Comparison of ENCODE assay signal across 7 mouse cellular contexts in the genomic region with DNA sequence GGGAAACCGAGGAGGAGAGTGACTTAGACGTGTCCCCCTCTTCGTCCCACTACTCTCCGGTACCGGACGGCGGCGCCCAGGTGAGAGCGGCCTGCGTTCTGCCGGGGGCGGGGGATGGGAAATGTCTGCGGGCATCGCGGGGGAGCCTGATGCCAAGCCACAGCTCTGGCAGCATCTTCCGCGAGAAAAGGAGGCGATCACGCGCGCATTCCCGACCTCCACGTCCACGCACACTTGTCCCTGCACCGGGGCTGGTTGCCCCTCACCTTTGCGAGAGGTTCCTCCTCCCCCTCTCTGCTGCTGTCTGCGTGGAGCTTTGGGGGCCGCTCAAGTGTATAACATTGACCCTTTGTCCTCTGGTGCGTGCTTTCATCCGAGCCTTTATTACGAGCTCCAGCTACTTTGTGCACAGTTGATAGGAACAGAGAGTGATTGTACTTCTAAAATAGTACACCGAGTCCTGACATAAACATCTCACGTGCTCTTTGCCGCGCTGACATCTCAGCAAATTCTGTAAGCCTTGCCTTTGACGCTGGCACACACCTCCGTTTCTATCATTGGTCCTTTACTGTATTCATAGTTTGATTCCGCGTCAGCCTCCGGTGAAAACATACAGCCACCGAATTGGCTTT. TPM values are rescaled to one million over a fixed set of nuclear protein-coding genes. Genes with fewer than 3 reads are reported as not detected.
A peak's percentile ranks its signal among the peaks of the same experiment; 100 is the strongest.
DNase-seq lines count a peak whose midpoint lies in the region; ATAC-seq and TF ChIP-seq lines count a peak whose summit lies in the region.

No protein-coding gene starts in this region.

- DNase-seq in A20 (ENCODE audit: low read depth, low spot score), result peak; percentile 65
- DNase-seq in CD8-positive naive resting alpha-beta T cell, adult 2 months (ENCODE audit: low read depth in 2 of 2, low spot score in 2 of 2), result peak; percentile 42 to 46
- DNase-seq in embryonic facial prominence, embryonic 10.5 days (ENCODE audit: low spot score), result no peak
- peak; percentile 67 for DNase-seq in liver, adult 2 months (ENCODE audit: extremely low read depth, low read depth, low spot score)
- DNase-seq in B cell, adult 2 months, result no peak

- H3K4me1 ChIP-seq in embryonic facial prominence, embryonic 10.5 days, result peaks cover 15% of the 10 kb centered on the region
- peaks cover 25% of the 10 kb centered on the region for H3K4me1 ChIP-seq in hindbrain, embryonic 13.5 days (replicated peaks)
- H3K4me1 ChIP-seq in liver, adult 2 months (ENCODE audit: control insufficient read depth, insufficient read depth, low read length), result peaks cover 4% of the 10 kb centered on the region; the same call in 1 of the 2 replicates
- H3K4me1 ChIP-seq in neural tube, embryonic 15.5 days, result peaks cover 31% of the 10 kb centered on the region

- no peaks in the 10 kb centered on the region for H3K9me3 ChIP-seq in embryonic facial prominence, embryonic 10.5 days
- H3K9me3 ChIP-seq in hindbrain, embryonic 13.5 days, result no peaks in the 10 kb centered on the region
- no peaks in the 10 kb centered on the region for H3K9me3 ChIP-seq in neural tube, embryonic 15.5 days (replicated peaks)

- peaks cover 36% of the 10 kb centered on the region for H3K36me3 ChIP-seq in embryonic facial prominence, embryonic 10.5 days (replicated peaks)
- peaks cover 18% of the 10 kb centered on the region for H3K36me3 ChIP-seq in hindbrain, embryonic 13.5 days
- peaks cover 8% of the 10 kb centered on the region; the same call in 1 of the 2 replicates for H3K36me3 ChIP-seq in liver, adult 2 months (ENCODE audit: control insufficient read depth, insufficient read depth, low read length)
- H3K36me3 ChIP-seq in neural tube, embryonic 15.5 days, result peaks cover 20% of the 10 kb centered on the region; the same call in 1 of the 2 replicates

- peak overlapping the region; percentile 94 for H3K9ac ChIP-seq in hindbrain, embryonic 13.5 days
- peak overlapping the region; percentile 85 for H3K9ac ChIP-seq in liver, adult 2 months (ENCODE audit: low read depth, low read length)
- peak overlapping the region; percentile 86 for H3K9ac ChIP-seq in neural tube, embryonic 15.5 days (replicated peaks)

- H3K79me2 ChIP-seq in liver, adult 2 months (ENCODE audit: control insufficient read depth, insufficient read depth, low read length), result peaks cover 2% of the 10 kb centered on the region; the same call in 1 of the 2 replicates

- ATAC-seq in hindbrain, embryonic 13.5 days (ENCODE audit: low FRiP score), result peak; percentile 68
- ATAC-seq in neural tube, embryonic 15.5 days (ENCODE audit: low FRiP score), result peak; percentile 74

- peak overlapping the region; percentile 64 for H3K4me2 ChIP-seq in hindbrain, embryonic 13.5 days
- peak overlapping the region; percentile 77 for H3K4me2 ChIP-seq in neural tube, embryonic 15.5 days

- TF ChIP-seq POLR2A in liver, adult 2 months (IDR thresholded peaks at IDR 0.05; ENCODE audit: extremely low read depth, insufficient read depth, low read length), result no peak

- 1% methylated on average over 41 of the region's 41 CpGs for WGBS in embryonic facial prominence, embryonic 10.5 days
- WGBS in hindbrain, embryonic 13.5 days, result under 1% methylated on average over 41 of the region's 41 CpGs
- under 1% methylated on average over 38 of the region's 41 CpGs for WGBS in liver, adult 2 months
- under 1% methylated on average over 41 of the region's 41 CpGs for WGBS in neural tube, embryonic 15.5 days

- H3K4me3 ChIP-seq in embryonic facial prominence, embryonic 10.5 days, result peak overlapping the region; percentile 97
- H3K4me3 ChIP-seq in hindbrain, embryonic 13.5 days, result peak overlapping the region; percentile 94
- H3K4me3 ChIP-seq in liver, adult 2 months (ENCODE audit: insufficient read depth, low read depth, low read length), result peak overlapping the region; percentile 89
- peak overlapping the region; percentile 86 for H3K4me3 ChIP-seq in neural tube, embryonic 15.5 days (replicated peaks)

- H3K27me3 ChIP-seq in embryonic facial prominence, embryonic 10.5 days (replicated peaks; ENCODE audit: low read depth, poor library complexity, severe bottlenecking), result no peaks in the 10 kb centered on the region
- H3K27me3 ChIP-seq in hindbrain, embryonic 13.5 days, result no peaks in the 10 kb centered on the region
- H3K27me3 ChIP-seq in liver, adult 2 months (ENCODE audit: control insufficient read depth, insufficient read depth, low read length), result no peaks in the 10 kb centered on the region
- H3K27me3 ChIP-seq in neural tube, embryonic 15.5 days (replicated peaks), result no peaks in the 10 kb centered on the region

- peak overlapping the region; percentile 95 for H3K27ac ChIP-seq in embryonic facial prominence, embryonic 10.5 days (replicated peaks)
- peak overlapping the region; percentile 93 for H3K27ac ChIP-seq in hindbrain, embryonic 13.5 days
- H3K27ac ChIP-seq in liver, adult 2 months (replicated peaks; ENCODE audit: insufficient read depth, low read depth, low read length), result peak overlapping the region; percentile 72
- peak overlapping the region; percentile 87 for H3K27ac ChIP-seq in neural tube, embryonic 15.5 days (replicated peaks)

- no peak for TF ChIP-seq CTCF in liver, adult 2 months (IDR thresholded peaks at IDR 0.05; ENCODE audit: low read depth, low read length)

RNA-seq across cellular contexts. Expression of gene Cdc37l1, which starts 0.6 kb away (rescaled TPM):
- polyA plus RNA-seq in embryonic facial prominence, embryonic 10.5 days (2016; fragmentation: Nextera tagmentation; extraction: Ambion mirVana), result 37.3 and 37.9 TPM in 2 replicates
- polyA plus RNA-seq in hindbrain, embryonic 13.5 days (2015; fragmentation: Nextera tagmentation; extraction: Ambion mirVana), result 50.3 and 52.4 TPM in 2 replicates
- total RNA-seq in liver, adult 2 months (2014; rRNA removed), result 33.5 and 37.3 TPM in 2 replicates
- 6.8 and 8.6 TPM in 2 replicates for polyA plus RNA-seq in liver, adult 2 months (2012; rRNA removed)
- polyA plus RNA-seq in neural tube, embryonic 15.5 days (2015; fragmentation: Nextera tagmentation; extraction: Ambion mirVana), result 44.0 and 46.7 TPM in 2 replicates

RNA-seq across cellular contexts. Expression of gene 4430402I18Rik, which starts 23.1 kb away (rescaled TPM):
- polyA plus RNA-seq in embryonic facial prominence, embryonic 10.5 days (2016; fragmentation: Nextera tagmentation; extraction: Ambion mirVana), result 0.31 and 0.52 TPM in 2 replicates
- 0.65 and 0.89 TPM in 2 replicates for polyA plus RNA-seq in hindbrain, embryonic 13.5 days (2015; fragmentation: Nextera tagmentation; extraction: Ambion mirVana)
- total RNA-seq in liver, adult 2 months (2014; rRNA removed), result 1.8 and 1.9 TPM in 2 replicates
- 2.8 and 3.4 TPM in 2 replicates for polyA plus RNA-seq in liver, adult 2 months (2012; rRNA removed)
- 0.78 and 0.96 TPM in 2 replicates for polyA plus RNA-seq in neural tube, embryonic 15.5 days (2015; fragmentation: Nextera tagmentation; extraction: Ambion mirVana)

RNA-seq across cellular contexts. Expression of gene Plpp6, which starts 27.0 kb away (rescaled TPM):
- polyA plus RNA-seq in embryonic facial prominence, embryonic 10.5 days (2016; fragmentation: Nextera tagmentation; extraction: Ambion mirVana), result 4.1 and 4.3 TPM in 2 replicates
- 9.1 and 9.7 TPM in 2 replicates for polyA plus RNA-seq in hindbrain, embryonic 13.5 days (2015; fragmentation: Nextera tagmentation; extraction: Ambion mirVana)
- total RNA-seq in liver, adult 2 months (2014; rRNA removed), result 6.9 and 7.2 TPM in 2 replicates
- 8.3 and 9.4 TPM in 2 replicates for polyA plus RNA-seq in liver, adult 2 months (2012; rRNA removed)
- 12.0 and 12.6 TPM in 2 replicates for polyA plus RNA-seq in neural tube, embryonic 15.5 days (2015; fragmentation: Nextera tagmentation; extraction: Ambion mirVana)

RNA-seq across cellular contexts. Expression of gene Ak3, which starts 57.1 kb away (rescaled TPM):
- 71.7 and 73.8 TPM in 2 replicates for polyA plus RNA-seq in embryonic facial prominence, embryonic 10.5 days (2016; fragmentation: Nextera tagmentation; extraction: Ambion mirVana)
- 60.7 and 61.6 TPM in 2 replicates for polyA plus RNA-seq in hindbrain, embryonic 13.5 days (2015; fragmentation: Nextera tagmentation; extraction: Ambion mirVana)
- 241 and 247 TPM in 2 replicates for total RNA-seq in liver, adult 2 months (2014; rRNA removed)
- 183 and 205 TPM in 2 replicates for polyA plus RNA-seq in liver, adult 2 months (2012; rRNA removed)
- polyA plus RNA-seq in neural tube, embryonic 15.5 days (2015; fragmentation: Nextera tagmentation; extraction: Ambion mirVana), result 66.1 and 69.8 TPM in 2 replicates

Comparison
In these comparisons a context has a peak if more than half of its experiments do, and no peak if none do; other contexts are left out.
1. DNase-seq: peak in A20 (single experiment), CD8-positive naive resting alpha-beta T cell, adult 2 months (2 of 2) and liver, adult 2 months (single experiment); none in embryonic facial prominence, embryonic 10.5 days (single experiment) and B cell, adult 2 months (0 of 2).
2. Peak in every context shown above with its lines, with median percentiles within 50 percentile points of each other: H3K27ac ChIP-seq, H3K4me3 ChIP-seq and H3K9ac ChIP-seq.